Mouse (Mus musculus) T-cell, adult 2 months (primary cell): ENCODE measurements around the gene Tor3a.

ENCODE experiments used
- DNase-seq: peaks from one replicate; pipeline ENCODE4 v3.0.0; 2022; ENCODE audit warnings: low spot score

Tor3a gene

GRCm38 (mm10) chr1:156635148-156635547, 39.0 kb downstream of the Tor3a start:
- DNase-seq: no peak

- no peak for DNase-seq
Observed at GRCm38 (mm10) chr1:156633095-156633494, 41.1 kb downstream of the Tor3a start.

- no peak for DNase-seq
Observed at GRCm38 (mm10) chr1:156630965-156631364, 43.2 kb downstream of the Tor3a start.

- no peak for DNase-seq
Observed at GRCm38 (mm10) chr1:156629984-156630383, 44.2 kb downstream of the Tor3a start.

- no peak for DNase-seq
Observed at GRCm38 (mm10) chr1:156626729-156627128, 47.4 kb downstream of the Tor3a start.

GRCm38 (mm10) chr1:156624231-156624630, 49.9 kb downstream of the Tor3a start:
- no peak for DNase-seq

- no peak for DNase-seq
Observed at GRCm38 (mm10) chr1:156620951-156621350, 53.2 kb downstream of the Tor3a start.

GRCm38 (mm10) chr1:156620292-156620909, 53.8 kb downstream of the Tor3a start:
- no peak for DNase-seq

- no peak for DNase-seq
Observed at GRCm38 (mm10) chr1:156617811-156618210, 56.3 kb downstream of the Tor3a start.

- peak; percentile 24 for DNase-seq
Observed at GRCm38 (mm10) chr1:156616989-156617598, 57.1 kb downstream of the Tor3a start.

- peak; percentile 92 for DNase-seq
Observed at GRCm38 (mm10) chr1:156615381-156616133, 58.6 kb downstream of the Tor3a start.

- DNase-seq: no peak
Observed at GRCm38 (mm10) chr1:156614710-156615109, 59.4 kb downstream of the Tor3a start.

GRCm38 (mm10) chr1:156613855-156614530, 60.2 kb downstream of the Tor3a start:
- no peak for DNase-seq

GRCm38 (mm10) chr1:156610257-156610656, 63.9 kb downstream of the Tor3a start:
- DNase-seq: no peak

- no peak for DNase-seq
Observed at GRCm38 (mm10) chr1:156608496-156608895, 65.7 kb downstream of the Tor3a start.

GRCm38 (mm10) chr1:156605940-156606339, 68.2 kb downstream of the Tor3a start:
- DNase-seq: no peak

GRCm38 (mm10) chr1:156605094-156605866, 68.9 kb downstream of the Tor3a start:
- DNase-seq: no peak
